7 mouse cellular contexts compared by ENCODE assay signal in genomic region chr15:78587050-78587994, GRCm38 (mm10). TPM values are rescaled to one million over a fixed set of nuclear protein-coding genes. Genes with fewer than 3 reads are reported as not detected.
DNase-seq lines count a peak whose midpoint lies in the region; ATAC-seq lines count a peak whose summit lies in the region.

No protein-coding gene starts in this region.

- H3K36me3 ChIP-seq in embryonic facial prominence, embryonic 12.5 days: no peaks in the 10 kb centered on the region
- H3K36me3 ChIP-seq in limb, embryonic 13.5 days: no peaks in the 10 kb centered on the region
- no peaks in the 10 kb centered on the region for H3K36me3 ChIP-seq in midbrain, embryonic 16.5 days (ENCODE audit: control insufficient read depth, insufficient read depth, low read length)

- peaks cover 11% of the 10 kb centered on the region; the same call in 1 of the 2 replicates for H3K4me1 ChIP-seq in embryonic facial prominence, embryonic 12.5 days
- 0 out of 2 replicates have a peak, but pooled peaks cover 7% of the 10 kb centered on the region for H3K4me1 ChIP-seq in limb, embryonic 13.5 days
- no peaks in the 10 kb centered on the region; the same call in 1 of the 2 replicates for H3K4me1 ChIP-seq in midbrain, embryonic 16.5 days (ENCODE audit: control insufficient read depth, insufficient read depth, low read length)

- 56% methylated on average over 18 of the region's 18 CpGs for WGBS in embryonic facial prominence, embryonic 12.5 days
- 57% methylated on average over 18 of the region's 18 CpGs for whole genome bisulfite sequencing in limb, embryonic 13.5 days
- 50% methylated on average over 18 of the region's 18 CpGs for WGBS in midbrain, embryonic 16.5 days

- H3K9ac ChIP-seq in embryonic facial prominence, embryonic 12.5 days: no peak overlapping the region
- no peak overlapping the region for H3K9ac ChIP-seq in limb, embryonic 13.5 days
- no peak overlapping the region for H3K9ac ChIP-seq in midbrain, embryonic 16.5 days (ENCODE audit: low read depth, low read length)

- ATAC-seq in embryonic facial prominence, embryonic 12.5 days (ENCODE audit: insufficient number of reproducible peaks, insufficient read depth, low FRiP score, low TSS enrichment): peak; percentile 57; the same call in 1 of the 2 replicates
- ATAC-seq in limb, embryonic 13.5 days (ENCODE audit: low FRiP score, low read depth): peak; percentile 46; the same call in 1 of the 2 replicates
- ATAC-seq in midbrain, embryonic 16.5 days: peak; percentile 81

- peaks cover 6% of the 10 kb centered on the region; the same call in 1 of the 2 replicates for H3K27me3 ChIP-seq in embryonic facial prominence, embryonic 12.5 days
- H3K27me3 ChIP-seq in limb, embryonic 13.5 days: peaks cover 12% of the 10 kb centered on the region
- no peaks in the 10 kb centered on the region for H3K27me3 ChIP-seq in midbrain, embryonic 16.5 days (ENCODE audit: control insufficient read depth, insufficient read depth, low read depth, low read length)

- no peak overlapping the region for H3K4me3 ChIP-seq in embryonic facial prominence, embryonic 12.5 days
- no peak overlapping the region for H3K4me3 ChIP-seq in limb, embryonic 13.5 days
- no peak overlapping the region for H3K4me3 ChIP-seq in midbrain, embryonic 16.5 days (ENCODE audit: low read depth, low read length)

- peak; percentile 88 for DNase-seq in adrenal gland, postnatal 25 days
- peak; percentile 83 for DNase-seq in heart, adult 8-10 months (ENCODE audit: low spot score)
- DNase-seq in kidney, adult 9 months: peak; percentile 84
- DNase-seq in spleen, postnatal 10 days (ENCODE audit: low spot score in 2 of 2): peak; percentile 79 to 89

- peaks cover 3% of the 10 kb centered on the region for H3K9me3 ChIP-seq in embryonic facial prominence, embryonic 12.5 days
- H3K9me3 ChIP-seq in limb, embryonic 13.5 days: peaks cover 2% of the 10 kb centered on the region; the same call in 1 of the 2 replicates
- H3K9me3 ChIP-seq in midbrain, embryonic 16.5 days (replicated peaks; ENCODE audit: control insufficient read depth, low read length, poor library complexity, severe bottlenecking): 0 out of 2 replicates have a peak, but pooled peaks cover 3% of the 10 kb centered on the region

- H3K4me2 ChIP-seq in embryonic facial prominence, embryonic 12.5 days (replicated peaks): no peak overlapping the region
- H3K4me2 ChIP-seq in limb, embryonic 13.5 days (replicated peaks): no peak overlapping the region
- H3K4me2 ChIP-seq in midbrain, embryonic 16.5 days (ENCODE audit: low read length): no peak overlapping the region

- no peak overlapping the region for H3K27ac ChIP-seq in embryonic facial prominence, embryonic 12.5 days
- H3K27ac ChIP-seq in limb, embryonic 13.5 days: no peak overlapping the region
- H3K27ac ChIP-seq in midbrain, embryonic 16.5 days (ENCODE audit: low read length): no peak overlapping the region

RNA-seq across cellular contexts. Expression of gene Cyth4, which starts 9.5 kb away (rescaled TPM):
- total RNA-seq in adrenal gland, postnatal 25 days (2021): 7.5 and 7.6 TPM in 2 replicates
- 5.3 and 6.6 TPM in 2 replicates for polyA plus RNA-seq in embryonic facial prominence, embryonic 12.5 days (2016; fragmentation: Nextera tagmentation; extraction: Ambion mirVana)
- total RNA-seq in heart, adult 8-10 months (2022): 1 to 10 TPM; 4.2 to 8.7 (median 5.3) TPM
- polyA plus RNA-seq in limb, embryonic 13.5 days (2015; fragmentation: Nextera tagmentation; extraction: Ambion mirVana): 8.0 and 8.7 TPM in 2 replicates
- 5.0 and 5.3 TPM in 2 replicates for polyA plus RNA-seq in midbrain, embryonic 16.5 days (2015; fragmentation: Nextera tagmentation; extraction: Ambion mirVana)

RNA-seq across cellular contexts. Expression of gene Rac2, which starts 14.7 kb away (rescaled TPM):
- total RNA-seq in adrenal gland, postnatal 25 days (2021): 2.7 and 4.5 TPM in 2 replicates
- 7.6 TPM in 2 replicates for polyA plus RNA-seq in embryonic facial prominence, embryonic 12.5 days (2016; fragmentation: Nextera tagmentation; extraction: Ambion mirVana)
- total RNA-seq in heart, adult 8-10 months (2022): 1 to 10 TPM; 1.2 to 7.6 (median 2.7) TPM
- polyA plus RNA-seq in limb, embryonic 13.5 days (2015; fragmentation: Nextera tagmentation; extraction: Ambion mirVana): 11.3 and 12.5 TPM in 2 replicates
- 1.8 and 2.3 TPM in 2 replicates for polyA plus RNA-seq in midbrain, embryonic 16.5 days (2015; fragmentation: Nextera tagmentation; extraction: Ambion mirVana)

RNA-seq across cellular contexts. Expression of gene Sstr3, which starts 42.8 kb away (rescaled TPM):
- 0.58 and 0.76 TPM in 2 replicates for total RNA-seq in adrenal gland, postnatal 25 days (2021)
- polyA plus RNA-seq in embryonic facial prominence, embryonic 12.5 days (2016; fragmentation: Nextera tagmentation; extraction: Ambion mirVana): not detected in 2 replicates
- total RNA-seq in heart, adult 8-10 months (2022): not detected
- not detected in 2 replicates for polyA plus RNA-seq in limb, embryonic 13.5 days (2015; fragmentation: Nextera tagmentation; extraction: Ambion mirVana)
- polyA plus RNA-seq in midbrain, embryonic 16.5 days (2015; fragmentation: Nextera tagmentation; extraction: Ambion mirVana): 0.15 and 0.16 TPM in 2 replicates

RNA-seq across cellular contexts. Expression of gene C1qtnf6, which starts 56.1 kb away (rescaled TPM):
- 48.7 and 59.4 TPM in 2 replicates for total RNA-seq in adrenal gland, postnatal 25 days (2021)
- 21.0 and 22.9 TPM in 2 replicates for polyA plus RNA-seq in embryonic facial prominence, embryonic 12.5 days (2016; fragmentation: Nextera tagmentation; extraction: Ambion mirVana)
- 10 to 100 TPM in 1 of 4 experiments, 1 to 10 TPM in 3; 8.2 to 12.6 (median 9.5) TPM for total RNA-seq in heart, adult 8-10 months (2022)
- 32.2 and 34.6 TPM in 2 replicates for polyA plus RNA-seq in limb, embryonic 13.5 days (2015; fragmentation: Nextera tagmentation; extraction: Ambion mirVana)
- 6.7 and 7.8 TPM in 2 replicates for polyA plus RNA-seq in midbrain, embryonic 16.5 days (2015; fragmentation: Nextera tagmentation; extraction: Ambion mirVana)
